Mouse (Mus musculus): ENCODE results near the gene Ccdc71. TPM values are rescaled to one million over a fixed set of nuclear protein-coding genes. Genes with fewer than 3 reads are reported as not detected.

Ccdc71 gene
- total and polyA plus RNA-seq, 3 experiments, result 14.5 to 33.0 (median 16.1) TPM

GRCm38 (mm10) chr9:108508776-108509175 is 48.4 kb downstream of the Ccdc71 start:
- in situ Hi-C loops (cut with MboI; ENCODE audit: low pct_ligation_motif_present, low pct_unique_long_range_greater_than_20kb, low sequenced_read_pairs), result no loop called here
- TF ChIP-seq E2F4 (IDR thresholded peaks at IDR 0.05; ENCODE audit: insufficient replicate concordance, low read depth, low read length), result no peak
- TF ChIP-seq ETS1 (conservative IDR thresholded peaks at IDR 0.05; ENCODE audit: low read depth, low read length), result no peak
- TF ChIP-seq PAX5 (IDR thresholded peaks at IDR 0.05; ENCODE audit: low read length), result no peak
- TF ChIP-seq IRF4 (IDR thresholded peaks at IDR 0.05; ENCODE audit: low read depth, low read length), result no peak
- no peak for TF ChIP-seq ZC3H11A (IDR thresholded peaks at IDR 0.05; ENCODE audit: low read depth, low read length)
- TF ChIP-seq CHD2 (IDR thresholded peaks at IDR 0.05; ENCODE audit: low read length), result no peak
- TF ChIP-seq UBTF (IDR thresholded peaks at IDR 0.05; ENCODE audit: low read depth, low read length), result no peak
- no peak for TF ChIP-seq NRF1 (IDR thresholded peaks at IDR 0.05; ENCODE audit: low read depth, low read length)
- TF ChIP-seq NELFE (IDR thresholded peaks at IDR 0.05; ENCODE audit: low read depth, low read length), result no peak
- TF ChIP-seq SIN3A (IDR thresholded peaks at IDR 0.05; ENCODE audit: low read length), result no peak
- no peak for TF ChIP-seq MXI1 (IDR thresholded peaks at IDR 0.05; ENCODE audit: low read depth, low read length)
- no peak for TF ChIP-seq POLR2AphosphoS2 (IDR thresholded peaks at IDR 0.05; ENCODE audit: low read depth, low read length)
- no peak for TF ChIP-seq TBP (conservative IDR thresholded peaks at IDR 0.05; ENCODE audit: low read depth, low read length)
- TF ChIP-seq USF2 (conservative IDR thresholded peaks at IDR 0.05; ENCODE audit: low read depth, low read length), result no peak
- TF ChIP-seq POLR2A (IDR thresholded peaks at IDR 0.05; ENCODE audit: low read depth, low read length), result no peak
- TF ChIP-seq JUND (conservative IDR thresholded peaks at IDR 0.05; ENCODE audit: low read depth, low read length), result no peak
- no peak for TF ChIP-seq EP300 (IDR thresholded peaks at IDR 0.05; ENCODE audit: low read length)
- Histone ChIP-seq H3K4me1 (ENCODE audit: control insufficient read depth in 1 of 2, insufficient read depth in 2 of 2) (peaks cover 6 to 19% of the 10 kb centered on the region in 2 experiments), H3K27me3 (replicated peaks) (no peaks in the 10 kb centered on the region), H3K27ac (ENCODE audit: insufficient read depth, low read depth) (no peak overlapping the region), H3K9ac (ENCODE audit: insufficient read depth, low read depth) (peak overlapping the region; percentile 73), H3K4me3 (replicated peaks in 1 of 3; ENCODE audit: low read depth in 2 of 3, low read length in 2 of 3, poor library complexity in 1 of 3) (peak overlapping the region; percentile 72 to 96 (median 86)), H3K4me2 (ENCODE audit: insufficient read depth, low read depth, poor library complexity, severe bottlenecking) (peak overlapping the region; percentile 75), H3K79me2 (replicated peaks; ENCODE audit: control insufficient read depth, extremely low read depth, insufficient read depth, poor library complexity, severe bottlenecking) (peaks cover 15% of the 10 kb centered on the region), H3K9me3 (replicated peaks; ENCODE audit: low read length) (no peaks in the 10 kb centered on the region), H3K36me3 (replicated peaks in 1 of 2; ENCODE audit: control insufficient read depth in 1 of 2, insufficient read depth in 1 of 2, low read length in 1 of 2) (peaks cover 38 to 57% of the 10 kb centered on the region in 2 experiments)
- DNase-seq (ENCODE audit: extremely low read depth), result no peak
- dilution Hi-C loops (cut with MboI; ENCODE audit: extremely low pct_ligation_motif_present, extremely low pct_unique_long_range_greater_than_20kb, low sequenced_read_pairs), result no loop called here

Other genes starting within 250 kb of the Ccdc71 start
Only the 20 nearest of the 23 such genes appear.
- 9.3 and 12.9 TPM in 2 replicates for gene Nicn1, start 170.1 kb upstream of the Ccdc71 start, total RNA-seq (2012; rRNA removed)
- 7.4 and 8.5 TPM in 2 replicates for gene Nicn1, start 170.1 kb upstream of the Ccdc71 start, total RNA-seq (2014; rRNA removed)
- gene Nicn1, start 170.1 kb upstream of the Ccdc71 start, polyA plus RNA-seq (2012; ENCODE audit: insufficient read length, low read depth), result 9.5 and 9.7 TPM in 2 replicates
- 2.2 and 2.7 TPM in 2 replicates for gene Amt, start 163.7 kb upstream of the Ccdc71 start, total RNA-seq (2012; rRNA removed)
- 1.1 and 1.3 TPM in 2 replicates for gene Amt, start 163.7 kb upstream of the Ccdc71 start, total RNA-seq (2014; rRNA removed)
- 1.5 and 2.1 TPM in 2 replicates for gene Amt, start 163.7 kb upstream of the Ccdc71 start, polyA plus RNA-seq (2012; ENCODE audit: insufficient read length, low read depth)
- gene Rhoa, start 154.4 kb upstream of the Ccdc71 start, total RNA-seq (2012; rRNA removed), result 84.0 and 96.9 TPM in 2 replicates
- 231 and 243 TPM in 2 replicates for gene Rhoa, start 154.4 kb upstream of the Ccdc71 start, total RNA-seq (2014; rRNA removed)
- gene Rhoa, start 154.4 kb upstream of the Ccdc71 start, polyA plus RNA-seq (2012; ENCODE audit: insufficient read length, low read depth), result 308 TPM in 2 replicates
- gene Tcta, start 154.4 kb upstream of the Ccdc71 start, total RNA-seq (2012; rRNA removed), result 5.0 and 8.7 TPM in 2 replicates
- 7.3 and 7.4 TPM in 2 replicates for gene Tcta, start 154.4 kb upstream of the Ccdc71 start, total RNA-seq (2014; rRNA removed)
- 3.0 and 5.0 TPM in 2 replicates for gene Tcta, start 154.4 kb upstream of the Ccdc71 start, polyA plus RNA-seq (2012; ENCODE audit: insufficient read length, low read depth)
- gene Gpx1, start 121.6 kb upstream of the Ccdc71 start, total RNA-seq (2012; rRNA removed), result 506 and 595 TPM in 2 replicates
- gene Gpx1, start 121.6 kb upstream of the Ccdc71 start, total RNA-seq (2014; rRNA removed), result 750 and 883 TPM in 2 replicates
- 694 and 813 TPM in 2 replicates for gene Gpx1, start 121.6 kb upstream of the Ccdc71 start, polyA plus RNA-seq (2012; ENCODE audit: insufficient read length, low read depth)
- 72.8 and 74.6 TPM in 2 replicates for gene Usp4, start 112.7 kb upstream of the Ccdc71 start, total RNA-seq (2012; rRNA removed)
- 50.6 and 52.1 TPM in 2 replicates for gene Usp4, start 112.7 kb upstream of the Ccdc71 start, total RNA-seq (2014; rRNA removed)
- 86.3 and 93.5 TPM in 2 replicates for gene Usp4, start 112.7 kb upstream of the Ccdc71 start, polyA plus RNA-seq (2012; ENCODE audit: insufficient read length, low read depth)
- gene 1700102P08Rik, start 67.7 kb upstream of the Ccdc71 start, total RNA-seq (2012; rRNA removed), result 0.21 TPM in 2 replicates
- gene 1700102P08Rik, start 67.7 kb upstream of the Ccdc71 start, total RNA-seq (2014; rRNA removed), result 0.59 TPM in 1 of 2 replicates, not detected in the other
- 0.26 TPM in 1 of 2 replicates, not detected in the other for gene 1700102P08Rik, start 67.7 kb upstream of the Ccdc71 start, polyA plus RNA-seq (2012; ENCODE audit: insufficient read length, low read depth)
- gene Ccdc36, start 32.0 kb upstream of the Ccdc71 start, total RNA-seq (2012; rRNA removed), result 0.04 TPM in 2 replicates
- 0.13 and 0.20 TPM in 2 replicates for gene Ccdc36, start 32.0 kb upstream of the Ccdc71 start, total RNA-seq (2014; rRNA removed)
- 0.13 TPM in 1 of 2 replicates, not detected in the other for gene Ccdc36, start 32.0 kb upstream of the Ccdc71 start, polyA plus RNA-seq (2012; ENCODE audit: insufficient read length, low read depth)
- gene BC048562, start 24.0 kb upstream of the Ccdc71 start, total RNA-seq (2012; rRNA removed), result not detected in 2 replicates
- gene BC048562, start 24.0 kb upstream of the Ccdc71 start, total RNA-seq (2014; rRNA removed), result not detected in 2 replicates
- not detected in 2 replicates for gene BC048562, start 24.0 kb upstream of the Ccdc71 start, polyA plus RNA-seq (2012; ENCODE audit: insufficient read length, low read depth)
- gene Klhdc8b, start 1.1 kb downstream of the Ccdc71 start, total RNA-seq (2012; rRNA removed), result 3.1 and 3.5 TPM in 2 replicates
- 1.9 and 2.6 TPM in 2 replicates for gene Klhdc8b, start 1.1 kb downstream of the Ccdc71 start, total RNA-seq (2014; rRNA removed)
- 3.4 and 5.2 TPM in 2 replicates for gene Klhdc8b, start 1.1 kb downstream of the Ccdc71 start, polyA plus RNA-seq (2012; ENCODE audit: insufficient read length, low read depth)
- 0.08 and 0.89 TPM in 2 replicates for gene Lamb2, start 19.2 kb downstream of the Ccdc71 start, total RNA-seq (2012; rRNA removed)
- 0.04 TPM in 1 of 2 replicates, not detected in the other for gene Lamb2, start 19.2 kb downstream of the Ccdc71 start, total RNA-seq (2014; rRNA removed)
- 0.11 and 0.17 TPM in 2 replicates for gene Lamb2, start 19.2 kb downstream of the Ccdc71 start, polyA plus RNA-seq (2012; ENCODE audit: insufficient read length, low read depth)
- 68.7 and 69.9 TPM in 2 replicates for gene Usp19, start 30.1 kb downstream of the Ccdc71 start, total RNA-seq (2012; rRNA removed)
- 36.5 TPM in 2 replicates for gene Usp19, start 30.1 kb downstream of the Ccdc71 start, total RNA-seq (2014; rRNA removed)
- 84.2 and 106 TPM in 2 replicates for gene Usp19, start 30.1 kb downstream of the Ccdc71 start, polyA plus RNA-seq (2012; ENCODE audit: insufficient read length, low read depth)
- 271 and 322 TPM in 2 replicates for gene Qars, start 47.2 kb downstream of the Ccdc71 start, total RNA-seq (2012; rRNA removed)
- 188 and 229 TPM in 2 replicates for gene Qars, start 47.2 kb downstream of the Ccdc71 start, total RNA-seq (2014; rRNA removed)
- 270 and 293 TPM in 2 replicates for gene Qars, start 47.2 kb downstream of the Ccdc71 start, polyA plus RNA-seq (2012; ENCODE audit: insufficient read length, low read depth)
- 104 and 115 TPM in 2 replicates for gene Qrich1, start 56.3 kb downstream of the Ccdc71 start, total RNA-seq (2012; rRNA removed)
- gene Qrich1, start 56.3 kb downstream of the Ccdc71 start, total RNA-seq (2014; rRNA removed), result 117 and 118 TPM in 2 replicates
- gene Qrich1, start 56.3 kb downstream of the Ccdc71 start, polyA plus RNA-seq (2012; ENCODE audit: insufficient read length, low read depth), result 61.5 and 72.1 TPM in 2 replicates
- 405 and 494 TPM in 2 replicates for gene Impdh2, start 99.8 kb downstream of the Ccdc71 start, total RNA-seq (2012; rRNA removed)
- 464 and 485 TPM in 2 replicates for gene Impdh2, start 99.8 kb downstream of the Ccdc71 start, total RNA-seq (2014; rRNA removed)
- gene Impdh2, start 99.8 kb downstream of the Ccdc71 start, polyA plus RNA-seq (2012; ENCODE audit: insufficient read length, low read depth), result 472 and 483 TPM in 2 replicates
- 24.6 and 25.7 TPM in 2 replicates for gene Ndufaf3, start 106.9 kb downstream of the Ccdc71 start, total RNA-seq (2012; rRNA removed)
- 15.3 and 15.7 TPM in 2 replicates for gene Ndufaf3, start 106.9 kb downstream of the Ccdc71 start, total RNA-seq (2014; rRNA removed)
- 27.2 and 30.7 TPM in 2 replicates for gene Ndufaf3, start 106.9 kb downstream of the Ccdc71 start, polyA plus RNA-seq (2012; ENCODE audit: insufficient read length, low read depth)
- 110 and 119 TPM in 2 replicates for gene Dalrd3, start 109.4 kb downstream of the Ccdc71 start, total RNA-seq (2012; rRNA removed)
- 52.6 and 57.4 TPM in 2 replicates for gene Dalrd3, start 109.4 kb downstream of the Ccdc71 start, total RNA-seq (2014; rRNA removed)
- 100 and 114 TPM in 2 replicates for gene Dalrd3, start 109.4 kb downstream of the Ccdc71 start, polyA plus RNA-seq (2012; ENCODE audit: insufficient read length, low read depth)
- gene Wdr6, start 118.2 kb downstream of the Ccdc71 start, total RNA-seq (2012; rRNA removed), result 14.3 and 17.8 TPM in 2 replicates
- gene Wdr6, start 118.2 kb downstream of the Ccdc71 start, total RNA-seq (2014; rRNA removed), result 9.1 and 9.8 TPM in 2 replicates
- gene Wdr6, start 118.2 kb downstream of the Ccdc71 start, polyA plus RNA-seq (2012; ENCODE audit: insufficient read length, low read depth), result 14.9 and 16.3 TPM in 2 replicates
- 9.1 and 11.0 TPM in 2 replicates for gene P4htm, start 137.1 kb downstream of the Ccdc71 start, total RNA-seq (2012; rRNA removed)
- 4.8 and 5.4 TPM in 2 replicates for gene P4htm, start 137.1 kb downstream of the Ccdc71 start, total RNA-seq (2014; rRNA removed)
- 7.9 and 9.5 TPM in 2 replicates for gene P4htm, start 137.1 kb downstream of the Ccdc71 start, polyA plus RNA-seq (2012; ENCODE audit: insufficient read length, low read depth)
- 28.1 and 29.0 TPM in 2 replicates for gene Arih2, start 188.9 kb downstream of the Ccdc71 start, total RNA-seq (2012; rRNA removed)
- gene Arih2, start 188.9 kb downstream of the Ccdc71 start, total RNA-seq (2014; rRNA removed), result 33.5 and 41.2 TPM in 2 replicates
- gene Arih2, start 188.9 kb downstream of the Ccdc71 start, polyA plus RNA-seq (2012; ENCODE audit: insufficient read length, low read depth), result 35.3 and 36.6 TPM in 2 replicates